Mouse (Mus musculus) cerebellum, adult 2 months (tissue): ENCODE measurements around the gene Bcor.

Experiments
- CTCF ChIP-seq: fragments of 200-500 bp; IDR thresholded peaks from 2 replicates; pipeline ENCODE4 v1.5.1; 2011; ENCODE audit warnings: low read depth, mild to moderate bottlenecking, control low read depth, low read length, moderate library complexity, borderline replicate concordance; ENCODE audit not compliant: insufficient read depth
- POLR2A ChIP-seq: fragments of 200-500 bp; IDR thresholded peaks from 2 replicates; pipeline ENCODE4 v1.6.1; 2011; ENCODE audit warnings: low read length, control low read depth, borderline replicate concordance; ENCODE audit not compliant: insufficient read depth

GRCm38 (mm10) chrX:12068978-12069724 is 91.0 kb downstream of the Bcor start:
- TF ChIP-seq CTCF (no peak), POLR2A (no peak)
